Mouse (Mus musculus): ENCODE data around the gene Kbtbd6. TPM values are rescaled to one million over a fixed set of nuclear protein-coding genes. Genes with fewer than 3 reads are reported as not detected.
"Not testable (repeated sequence)": the region's sequence is repeated elsewhere in the genome, so short reads cannot be mapped to it uniquely, and the experiment has no call there.

Gene Kbtbd6
- total and polyA plus RNA-seq, 3 experiments: 0.12 TPM; not detected in 2

DNA sequence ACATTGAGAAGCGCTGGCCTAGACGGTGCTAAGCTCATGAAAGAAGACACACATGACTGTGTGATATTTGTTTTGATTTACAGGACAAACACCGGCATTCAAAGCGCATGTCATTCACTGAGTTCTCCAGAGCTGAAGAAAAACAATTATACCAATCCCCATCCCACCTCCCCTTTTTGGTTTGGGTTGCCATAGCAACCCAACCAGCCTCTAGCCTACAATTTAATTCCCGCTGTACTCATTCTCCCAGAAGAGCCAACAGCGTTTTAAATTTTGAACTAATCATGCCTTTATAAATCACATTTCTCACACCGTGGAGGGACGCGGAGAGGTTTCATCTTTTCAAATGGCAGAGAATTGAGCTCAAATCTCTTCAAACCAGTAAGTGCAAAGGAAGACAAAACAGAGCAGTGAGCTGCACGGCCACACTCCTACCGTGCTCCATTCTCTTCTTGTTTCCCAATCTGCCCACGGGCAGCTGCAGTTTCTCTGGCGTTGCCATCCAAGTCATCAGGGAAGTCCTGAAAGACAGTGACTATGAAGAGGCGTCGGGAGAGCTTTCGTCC is 6.5 kb upstream of the Kbtbd6 start:
- Histone ChIP-seq H3K9me3 (replicated peaks; ENCODE audit: low read length) (no peaks in the 10 kb centered on the region), H3K79me2 (replicated peaks; ENCODE audit: control insufficient read depth, extremely low read depth, insufficient read depth, poor library complexity, severe bottlenecking) (no peaks in the 10 kb centered on the region), H3K27ac (ENCODE audit: insufficient read depth, low read depth) (no peak overlapping the region), H3K4me2 (ENCODE audit: insufficient read depth, low read depth, poor library complexity, severe bottlenecking) (no peak overlapping the region), H3K36me3 (replicated peaks in 1 of 2; ENCODE audit: control insufficient read depth in 1 of 2, insufficient read depth in 1 of 2, low read length in 1 of 2) (no peaks in the 10 kb centered on the region), H3K9ac (ENCODE audit: insufficient read depth, low read depth) (no peak overlapping the region), H3K4me3 (replicated peaks in 1 of 3; ENCODE audit: low read depth in 2 of 3, low read length in 2 of 3, poor library complexity in 1 of 3) (no peak overlapping the region), H3K27me3 (replicated peaks) (no peaks in the 10 kb centered on the region), H3K4me1 (ENCODE audit: control insufficient read depth in 1 of 2, insufficient read depth in 2 of 2) (peaks cover 0 to 6% of the 10 kb centered on the region in 2 experiments; a peak in 2 of 4 replicates)
- dilution Hi-C loops (cut with MboI; ENCODE audit: extremely low pct_ligation_motif_present, extremely low pct_unique_long_range_greater_than_20kb, low sequenced_read_pairs) (no loop called here), in situ Hi-C loops (cut with MboI; ENCODE audit: low pct_ligation_motif_present, low pct_unique_long_range_greater_than_20kb, low sequenced_read_pairs) (no loop called here)
- no peak for TF ChIP-seq EP300 (IDR thresholded peaks at IDR 0.05; ENCODE audit: low read length)
- TF ChIP-seq MAFK (IDR thresholded peaks at IDR 0.05; ENCODE audit: insufficient replicate concordance, low read length): no peak
- no peak for TF ChIP-seq MAZ (IDR thresholded peaks at IDR 0.05; ENCODE audit: low read depth, low read length)
- no peak for TF ChIP-seq USF1 (IDR thresholded peaks at IDR 0.05; ENCODE audit: low read depth, low read length)
- TF ChIP-seq MAX (IDR thresholded peaks at IDR 0.05; ENCODE audit: low read length): no peak
- no peak for TF ChIP-seq CHD1 (IDR thresholded peaks at IDR 0.05; ENCODE audit: low read depth, low read length)
- TF ChIP-seq CHD2 (IDR thresholded peaks at IDR 0.05; ENCODE audit: low read length): no peak
- TF ChIP-seq HCFC1 (IDR thresholded peaks at IDR 0.05; ENCODE audit: low read depth, low read length): no peak
- no peak for TF ChIP-seq POLR2A (IDR thresholded peaks at IDR 0.05; ENCODE audit: low read depth, low read length)
- no peak for TF ChIP-seq POLR2AphosphoS2 (IDR thresholded peaks at IDR 0.05; ENCODE audit: low read depth, low read length)
- no peak for TF ChIP-seq BHLHE40 (IDR thresholded peaks at IDR 0.05; ENCODE audit: low read depth, low read length)
- no peak for TF ChIP-seq ZC3H11A (IDR thresholded peaks at IDR 0.05; ENCODE audit: low read depth, low read length)
- DNase-seq (ENCODE audit: extremely low read depth): no peak

DNA sequence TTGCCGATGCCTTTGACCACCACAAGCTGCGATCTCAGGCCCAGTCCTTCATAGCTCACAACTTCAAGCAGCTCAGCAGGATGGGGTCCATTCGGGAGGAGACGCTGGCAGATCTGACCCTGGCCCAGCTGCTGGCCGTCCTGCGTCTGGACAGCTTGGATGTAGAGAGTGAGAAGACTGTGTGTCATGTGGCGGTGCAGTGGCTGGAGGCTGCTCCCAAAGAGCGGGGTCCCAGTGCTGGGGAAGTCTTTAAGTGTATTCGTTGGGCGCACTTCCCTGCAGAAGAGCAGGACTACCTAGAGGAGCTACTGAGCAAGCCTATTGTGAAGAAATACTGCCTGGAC is 928 bp downstream of the Kbtbd6 start:
- DNase-seq (ENCODE audit: extremely low read depth); H3K79me2 ChIP-seq (replicated peaks; ENCODE audit: control insufficient read depth, extremely low read depth, insufficient read depth, poor library complexity, severe bottlenecking); H3K4me1 ChIP-seq (ENCODE audit: control insufficient read depth in 1 of 2, insufficient read depth in 2 of 2); H3K4me3 ChIP-seq (replicated peaks in 1 of 3; ENCODE audit: low read depth in 2 of 3, low read length in 2 of 3, poor library complexity in 1 of 3); H3K9me3 ChIP-seq (replicated peaks; ENCODE audit: low read length); H3K4me2 ChIP-seq (ENCODE audit: insufficient read depth, low read depth, poor library complexity, severe bottlenecking); H3K36me3 ChIP-seq (replicated peaks in 1 of 2; ENCODE audit: control insufficient read depth in 1 of 2, insufficient read depth in 1 of 2, low read length in 1 of 2); H3K27ac ChIP-seq (ENCODE audit: insufficient read depth, low read depth); in situ Hi-C loops (cut with MboI; ENCODE audit: low pct_ligation_motif_present, low pct_unique_long_range_greater_than_20kb, low sequenced_read_pairs); H3K9ac ChIP-seq (ENCODE audit: insufficient read depth, low read depth); dilution Hi-C loops (cut with MboI; ENCODE audit: extremely low pct_ligation_motif_present, extremely low pct_unique_long_range_greater_than_20kb, low sequenced_read_pairs); H3K27me3 ChIP-seq (replicated peaks): not testable (repeated sequence)

DNA sequence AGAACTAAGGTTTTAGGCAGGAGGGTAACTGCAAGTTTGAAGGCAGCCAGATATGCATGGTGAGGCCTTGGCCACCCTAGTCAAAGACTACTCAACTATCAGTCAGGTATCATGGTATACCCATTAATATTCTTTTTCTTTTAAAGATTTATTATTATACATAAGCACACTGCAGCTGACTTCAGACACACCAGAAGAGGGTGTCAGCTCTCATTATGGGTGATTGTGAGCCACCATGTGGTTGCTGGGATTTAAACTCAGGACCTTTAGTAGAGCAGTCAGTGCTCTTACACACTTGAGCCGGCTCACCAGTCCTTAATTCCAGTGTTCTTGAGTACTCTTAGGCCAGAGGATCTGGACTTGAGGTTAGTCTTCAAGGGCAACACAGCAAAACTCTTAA is 8.8 kb downstream of the Kbtbd6 start:
- no peak overlapping the region for H3K4me2 ChIP-seq (ENCODE audit: insufficient read depth, low read depth, poor library complexity, severe bottlenecking)
- no peak overlapping the region for H3K9ac ChIP-seq (ENCODE audit: insufficient read depth, low read depth)
- no peak overlapping the region for H3K4me3 ChIP-seq (replicated peaks in 1 of 3; ENCODE audit: low read depth in 2 of 3, low read length in 2 of 3, poor library complexity in 1 of 3)
- peaks cover 22 to 38% of the 10 kb centered on the region in 2 experiments for H3K36me3 ChIP-seq (replicated peaks in 1 of 2; ENCODE audit: control insufficient read depth in 1 of 2, insufficient read depth in 1 of 2, low read length in 1 of 2)
- no peaks in the 10 kb centered on the region for H3K9me3 ChIP-seq (replicated peaks; ENCODE audit: low read length)
- no peak overlapping the region for H3K27ac ChIP-seq (ENCODE audit: insufficient read depth, low read depth)
- H3K79me2 ChIP-seq (replicated peaks; ENCODE audit: control insufficient read depth, extremely low read depth, insufficient read depth, poor library complexity, severe bottlenecking): no peaks in the 10 kb centered on the region
- dilution Hi-C loops (cut with MboI; ENCODE audit: extremely low pct_ligation_motif_present, extremely low pct_unique_long_range_greater_than_20kb, low sequenced_read_pairs): no loop called here
- H3K27me3 ChIP-seq (replicated peaks): no peaks in the 10 kb centered on the region
- peak in 1 of 2 experiments; percentile 27; a peak in 1 of 4 replicates for TF ChIP-seq CTCF (conservative IDR thresholded peaks at IDR 0.05 in 1 of 2, IDR thresholded peaks at IDR 0.05 in 1 of 2; ENCODE audit: low read depth in 2 of 2, low read length in 2 of 2)
- TF ChIP-seq TBP (conservative IDR thresholded peaks at IDR 0.05; ENCODE audit: low read depth, low read length): no peak
- no peak for DNase-seq (ENCODE audit: extremely low read depth)
- peaks cover 0 to 14% of the 10 kb centered on the region in 2 experiments; a peak in 2 of 4 replicates for H3K4me1 ChIP-seq (ENCODE audit: control insufficient read depth in 1 of 2, insufficient read depth in 2 of 2)
- in situ Hi-C loops (cut with MboI; ENCODE audit: low pct_ligation_motif_present, low pct_unique_long_range_greater_than_20kb, low sequenced_read_pairs): no loop called here

All from CH12.LX (cell line).